Mouse (Mus musculus) ES-E14 (cell line): Measurements from ENCODE around the gene Ramp3. TPM values are rescaled to one million over a fixed set of nuclear protein-coding genes. Genes with fewer than 3 reads are reported as not detected.

ENCODE experiments used
- DNase-seq: peaks from one replicate; pipeline ENCODE4 v3.0.0-alpha.2; 2013; ENCODE audit warnings: low read depth, low spot score
- H3K27ac ChIP-seq: 2 replicates; pipeline ENCODE4 v1.5.1; 2012; ENCODE audit warnings: low read depth, mild to moderate bottlenecking, low read length, moderate library complexity, mixed read lengths; ENCODE audit not compliant: poor library complexity, insufficient read depth, severe bottlenecking
- H3K36me3 ChIP-seq: 2 replicates; pipeline ENCODE4 v1.6.1; 2012; ENCODE audit warnings: mild to moderate bottlenecking, low read length, moderate library complexity, mixed read lengths; ENCODE audit not compliant: control insufficient read depth, poor library complexity, insufficient read depth, severe bottlenecking
- H3K4me1 ChIP-seq, 2 experiments: fragments of 150-350 bp in 1 of 2; sonication (generic) in 1 of 2; 2 replicates each; pipeline ENCODE4 v1.6.1; 2012; ENCODE audit warnings: low read length in 2 of 2, mild to moderate bottlenecking in 1 of 2, mixed read lengths in 1 of 2; ENCODE audit not compliant: control insufficient read depth in 2 of 2, insufficient read depth in 2 of 2, poor library complexity in 1 of 2
- H3K4me3 ChIP-seq, 2 experiments: fragments of 150-350 bp in 1 of 2; sonication (generic) in 1 of 2; 2 replicates each; pipeline ENCODE4 v1.5.1; 2012; ENCODE audit warnings: low read length in 2 of 2, low read depth in 1 of 2, mild to moderate bottlenecking in 1 of 2, mixed read lengths in 1 of 2; ENCODE audit not compliant: insufficient read depth in 1 of 2, poor library complexity in 1 of 2, severe bottlenecking in 1 of 2
- H3K9ac ChIP-seq: 2 replicates; pipeline ENCODE4 v1.6.1; 2012; ENCODE audit warnings: low read depth, mild to moderate bottlenecking, low read length, mixed read lengths; ENCODE audit not compliant: poor library complexity, insufficient read depth, severe bottlenecking
- H3K9me3 ChIP-seq: fragments of 150-350 bp; sonication (generic); 2 replicates; pipeline ENCODE4 v1.6.1; 2012; ENCODE audit warnings: low read depth, mild to moderate bottlenecking, low read length; ENCODE audit not compliant: control insufficient read depth, insufficient read depth
- CHD2 ChIP-seq: IDR thresholded peaks from 2 replicates; pipeline ENCODE4 v1.6.1; 2014; ENCODE audit warnings: mild to moderate bottlenecking, low read depth, low read length, inconsistent platforms
- HCFC1 ChIP-seq: IDR thresholded peaks from 2 replicates; pipeline ENCODE4 v1.6.1; 2012; ENCODE audit warnings: low read length, inconsistent platforms, borderline replicate concordance; ENCODE audit not compliant: insufficient read depth
- MAFK ChIP-seq: IDR thresholded peaks from 2 replicates; pipeline ENCODE4 v1.6.1; 2014; ENCODE audit warnings: mild to moderate bottlenecking, low read depth, low read length, inconsistent platforms; ENCODE audit not compliant: insufficient read depth
- ZC3H11A ChIP-seq: IDR thresholded peaks from 2 replicates; pipeline ENCODE4 v1.6.1; 2012; ENCODE audit warnings: low read depth, mild to moderate bottlenecking, inconsistent platforms, low read length, borderline replicate concordance
- ZNF384 ChIP-seq: IDR thresholded peaks from 2 replicates; pipeline ENCODE4 v1.6.1; 2012; ENCODE audit warnings: low read depth, low read length, inconsistent platforms
- in situ Hi-C, 2 experiments: fragments of 600-800 bp; cut with MboI; formaldehyde crosslinking; loops; one replicate each; pipeline ENCODE4 v1.15.1; 2025; ENCODE audit warnings: low sequenced_read_pairs in 2 of 2, inconsistent platforms in 1 of 2; ENCODE audit not compliant: unreplicated experiment in 2 of 2
- total RNA-seq: library from RNA; depleted of rRNA; stranded (reverse); fragments of 300-350 nt; gene quantifications from 2 replicates; pipeline ENCODE4 v1.2.3, GENCODE M21; 2012

Ramp3 gene
- total RNA-seq, 1 experiment = 24.1 TPM

GRCm38 (mm10) chr11:6705516-6705915 lies 47.2 kb downstream of the Ramp3 start:
- in situ Hi-C loops = no loop called here
- no peaks in the 10 kb centered on the region for H3K36me3 ChIP-seq
- DNase-seq = no peak

GRCm38 (mm10) chr11:6706796-6707195 lies 48.5 kb downstream of the Ramp3 start:
- Histone ChIP-seq H3K4me3 (no peak overlapping the region), H3K4me1 (no peaks in the 10 kb centered on the region), H3K9me3 (no peaks in the 10 kb centered on the region), H3K36me3 (no peaks in the 10 kb centered on the region), H3K9ac (no peak overlapping the region), H3K27ac (no peak overlapping the region)
- no peak for TF ChIP-seq ZNF384
- no peak for TF ChIP-seq CHD2
- no peak for TF ChIP-seq HCFC1
- no peak for DNase-seq
- in situ Hi-C loops = no loop called here

More at GRCm38 (mm10) chr11:6705516-6705915, 47.2 kb downstream of the Ramp3 start:
- TF ChIP-seq HCFC1 (no peak), ZNF384 (no peak), MAFK (no peak), CHD2 (no peak), ZC3H11A (no peak)
- H3K4me3 ChIP-seq = no peak overlapping the region
- H3K9ac ChIP-seq = no peak overlapping the region
- H3K9me3 ChIP-seq = no peaks in the 10 kb centered on the region
- H3K27ac ChIP-seq = no peak overlapping the region
- H3K4me1 ChIP-seq = no peaks in the 10 kb centered on the region

GRCm38 (mm10) chr11:6708437-6708836 lies 50.1 kb downstream of the Ramp3 start:
- in situ Hi-C loops = no loop called here
- no peak overlapping the region for H3K9ac ChIP-seq
- no peak overlapping the region for H3K4me3 ChIP-seq
- DNase-seq = no peak
- no peaks in the 10 kb centered on the region for H3K9me3 ChIP-seq
- no peak overlapping the region for H3K27ac ChIP-seq
- TF ChIP-seq ZC3H11A = no peak
- TF ChIP-seq HCFC1 = no peak
- TF ChIP-seq CHD2 = no peak
- no peak for TF ChIP-seq MAFK
- TF ChIP-seq ZNF384 = no peak
- no peaks in the 10 kb centered on the region for H3K4me1 ChIP-seq
- H3K36me3 ChIP-seq = no peaks in the 10 kb centered on the region

GRCm38 (mm10) chr11:6710409-6710808 lies 52.1 kb downstream of the Ramp3 start:
- Histone ChIP-seq H3K9me3 (no peaks in the 10 kb centered on the region), H3K4me3 (no peak overlapping the region), H3K27ac (no peak overlapping the region), H3K9ac (no peak overlapping the region), H3K36me3 (no peaks in the 10 kb centered on the region), H3K4me1 (no peaks in the 10 kb centered on the region)
- in situ Hi-C loops = no loop called here
- DNase-seq = no peak
- TF ChIP-seq ZNF384 = no peak
- TF ChIP-seq CHD2 = no peak
- no peak for TF ChIP-seq HCFC1

- TF ChIP-seq ZC3H11A (no peak), ZNF384 (no peak), CHD2 (no peak), MAFK (no peak), HCFC1 (no peak)
- no peak overlapping the region for H3K27ac ChIP-seq
Measured at GRCm38 (mm10) chr11:6720746-6721145, 62.4 kb downstream of the Ramp3 start.

More at GRCm38 (mm10) chr11:6720746-6721145, 62.4 kb downstream of the Ramp3 start:
- Histone ChIP-seq H3K9ac (no peak overlapping the region), H3K9me3 (no peaks in the 10 kb centered on the region), H3K36me3 (no peaks in the 10 kb centered on the region), H3K4me1 (no peaks in the 10 kb centered on the region), H3K4me3 (no peak overlapping the region)
- in situ Hi-C loops = no loop called here
- no peak for DNase-seq
